In the genomic region with DNA sequence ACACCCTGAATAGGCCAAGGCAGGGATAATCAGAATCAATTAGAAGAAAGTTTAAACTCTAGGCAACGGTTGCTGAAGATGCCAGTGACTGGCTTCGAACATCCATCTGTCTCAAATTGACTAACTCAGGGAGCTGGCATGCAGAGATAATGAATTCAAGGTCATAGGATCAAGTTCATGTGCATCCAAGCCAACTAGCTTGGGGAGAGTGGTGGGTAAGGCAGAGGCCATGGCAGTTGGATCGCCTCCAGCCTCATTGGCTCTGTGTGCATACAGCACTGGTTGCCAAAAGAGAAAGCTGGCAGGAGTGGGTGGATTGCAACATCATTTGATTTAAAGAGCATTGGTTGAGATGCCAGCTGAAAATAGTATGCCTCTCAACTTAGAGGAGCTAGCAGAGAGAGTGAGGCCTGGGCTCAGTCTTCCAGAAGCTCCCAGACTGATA, we compare ENCODE assay signal across 8 mouse cellular contexts.
A peak's percentile ranks its signal among the peaks of the same experiment; 100 is the strongest.
DNase-seq lines count a peak whose midpoint lies in the region; ATAC-seq lines count a peak whose summit lies in the region.

No protein-coding gene starts in this region.

- no peaks in the 10 kb centered on the region for H3K9me3 ChIP-seq in hindbrain, embryonic 15.5 days
- H3K9me3 ChIP-seq in hindbrain, embryonic 10.5 days, result no peaks in the 10 kb centered on the region

- H3K4me2 ChIP-seq in hindbrain, embryonic 15.5 days, result no peak overlapping the region

- H3K27ac ChIP-seq in hindbrain, embryonic 15.5 days (replicated peaks), result no peak overlapping the region
- no peak overlapping the region for H3K27ac ChIP-seq in hindbrain, embryonic 10.5 days

- H3K27me3 ChIP-seq in hindbrain, embryonic 15.5 days, result no peaks in the 10 kb centered on the region
- H3K27me3 ChIP-seq in hindbrain, embryonic 10.5 days (ENCODE audit: insufficient read depth, poor library complexity, severe bottlenecking), result no peaks in the 10 kb centered on the region

- H3K4me3 ChIP-seq in hindbrain, embryonic 15.5 days, result no peak overlapping the region
- H3K4me3 ChIP-seq in hindbrain, embryonic 10.5 days, result no peak overlapping the region

- no peak overlapping the region for H3K9ac ChIP-seq in hindbrain, embryonic 15.5 days

- no peaks in the 10 kb centered on the region for H3K36me3 ChIP-seq in hindbrain, embryonic 15.5 days
- no peaks in the 10 kb centered on the region for H3K36me3 ChIP-seq in hindbrain, embryonic 10.5 days

- peak; percentile 93 for ATAC-seq in hindbrain, embryonic 15.5 days (ENCODE audit: low FRiP score, low read depth)
- ATAC-seq in megakaryocyte progenitor cell, adult 5-6 weeks (replicated peaks; ENCODE audit: poor library complexity), result peak; percentile 42; the same call in 1 of the 2 replicates

- H3K4me1 ChIP-seq in hindbrain, embryonic 15.5 days (replicated peaks), result peaks cover 16% of the 10 kb centered on the region; the same call in 1 of the 2 replicates
- no peaks in the 10 kb centered on the region for H3K4me1 ChIP-seq in hindbrain, embryonic 10.5 days (replicated peaks)

- no peak for DNase-seq in hindbrain, embryonic 10.5 days (ENCODE audit: low spot score)
- peak; percentile 88 for DNase-seq in adrenal gland, postnatal 25 days
- DNase-seq in gonadal fat pad, adult 2 months (ENCODE audit: low read depth), result peak; percentile 75
- peak; percentile 38 to 65 for DNase-seq in layer of hippocampus, postnatal 10 days (ENCODE audit: low spot score in 2 of 2)
- DNase-seq in thymus, adult 18-20 months, result no peak
- no peak for DNase-seq in embryo, embryonic 11 days

- WGBS in hindbrain, embryonic 15.5 days, result 34% methylated on average over 3 of the region's 3 CpGs
- WGBS in hindbrain, embryonic 10.5 days, result 84% methylated on average over 3 of the region's 3 CpGs

Comparison
In these comparisons a context has a peak if more than half of its experiments do, and no peak if none do; other contexts are left out.
1. DNase-seq: peak in adrenal gland, postnatal 25 days (single experiment), gonadal fat pad, adult 2 months (single experiment) and layer of hippocampus, postnatal 10 days (2 of 2); none in hindbrain, embryonic 10.5 days (single experiment), thymus, adult 18-20 months (0 of 2) and embryo, embryonic 11 days (single experiment).